Mouse (Mus musculus): ENCODE measurements around the gene Nubp2. TPM values are rescaled to one million over a fixed set of nuclear protein-coding genes. Genes with fewer than 3 reads are reported as not detected.

Gene Nubp2
- total RNA-seq, 2 experiments from 2014 or later: 11.0 to 11.1 TPM

Other genes with a start within 250 kb of the Nubp2 start
- 10 to 100 TPM; 31.8 to 55.0 TPM for gene Slc9a3r2, start 236.0 kb downstream of the Nubp2 start, total RNA-seq (2021)
- not detected for gene Npw, start 227.9 kb downstream of the Nubp2 start, total RNA-seq (2021)
- 10 to 100 TPM; 23.1 to 25.4 TPM for gene Zfp598, start 216.7 kb downstream of the Nubp2 start, total RNA-seq (2021)
- gene Syngr3, start 196.4 kb downstream of the Nubp2 start, total RNA-seq (2021): under 1 TPM in 1 of 2 experiments, not detected in 1; 0.14 TPM
- 10 to 100 TPM; 41.1 to 48.3 TPM for gene Gfer, start 190.2 kb downstream of the Nubp2 start, total RNA-seq (2021)
- under 1 TPM; 0.32 to 0.95 TPM for gene Noxo1, start 190.1 kb downstream of the Nubp2 start, total RNA-seq (2021)
- gene Tbl3, start 178.7 kb downstream of the Nubp2 start, total RNA-seq (2021): 10 to 100 TPM; 15.4 to 16.0 TPM
- gene Rnf151, start 168.3 kb downstream of the Nubp2 start, total RNA-seq (2021): not detected
- 100 to 1,000 TPM; 548 to 574 TPM for gene Rps2, start 168.2 kb downstream of the Nubp2 start, total RNA-seq (2021)
- 100 to 1,000 TPM; 428 to 481 TPM for gene Ndufb10, start 161.9 kb downstream of the Nubp2 start, total RNA-seq (2021)
- 100 to 1,000 TPM; 764 to 767 TPM for gene Rpl3l, start 158.5 kb downstream of the Nubp2 start, total RNA-seq (2021)
- gene Msrb1, start 149.7 kb downstream of the Nubp2 start, total RNA-seq (2021): 100 to 1,000 TPM; 139 to 179 TPM
- gene Hs3st6, start 133.4 kb downstream of the Nubp2 start, total RNA-seq (2021): not detected
- gene Meiob, start 82.1 kb downstream of the Nubp2 start, total RNA-seq (2021): not detected
- gene Hagh, start 46.2 kb downstream of the Nubp2 start, total RNA-seq (2021): 10 to 100 TPM; 67.9 to 72.7 TPM
- gene Fahd1, start 36.0 kb downstream of the Nubp2 start, total RNA-seq (2021): 10 to 100 TPM; 45.2 to 48.3 TPM
- 1 to 10 TPM; 2.2 to 2.6 TPM for gene Igfals, start 20.4 kb downstream of the Nubp2 start, total RNA-seq (2021)
- gene Spsb3, start 294 bp upstream of the Nubp2 start, total RNA-seq (2021): 10 to 100 TPM; 29.7 to 37.9 TPM
- 1 to 10 TPM; 6.5 to 8.4 TPM for gene Eme2, start 8.7 kb upstream of the Nubp2 start, total RNA-seq (2021)
- 10 to 100 TPM; 79.4 to 86.3 TPM for gene Mrps34, start 8.8 kb upstream of the Nubp2 start, total RNA-seq (2021)
- 10 to 100 TPM; 11.8 to 12.3 TPM for gene Nme3, start 10.2 kb upstream of the Nubp2 start, total RNA-seq (2021)
- gene Mapk8ip3, start 50.6 kb upstream of the Nubp2 start, total RNA-seq (2021): 10 to 100 TPM; 13.2 to 14.5 TPM
- gene Jpt2, start 74.3 kb upstream of the Nubp2 start, total RNA-seq (2021): 1 to 10 TPM; 3.9 to 5.9 TPM
- 1 to 10 TPM; 6.8 to 7.6 TPM for gene Cramp1l, start 129.4 kb upstream of the Nubp2 start, total RNA-seq (2021)
- 1 to 10 TPM; 1.9 to 2.1 TPM for gene Ift140, start 129.7 kb upstream of the Nubp2 start, total RNA-seq (2021)
- 10 to 100 TPM; 10.8 to 18.8 TPM for gene Tmem204, start 197.2 kb upstream of the Nubp2 start, total RNA-seq (2021)
- gene Telo2, start 229.6 kb upstream of the Nubp2 start, total RNA-seq (2021): 1 to 10 TPM; 4.0 to 6.0 TPM
- gene Ptx4, start 234.4 kb upstream of the Nubp2 start, total RNA-seq (2021): 1 to 10 TPM; 1.1 to 1.5 TPM
- 10 to 100 TPM; 15.0 to 16.0 TPM for gene Clcn7, start 247.0 kb upstream of the Nubp2 start, total RNA-seq (2021)

All from gastrocnemius, adult 18-20 months (tissue).